Mouse (Mus musculus) G1E-ER4 (cell line): ENCODE data around the gene Zfp36l2. TPM values are rescaled to one million over a fixed set of nuclear protein-coding genes. Genes with fewer than 3 reads are reported as not detected.

Experiments used
- GATA1 ChIP-seq: IDR thresholded peaks from one replicate; pipeline ENCODE4 v1.8.0; 2012; ENCODE audit warnings: low read length, inconsistent platforms
- polyA plus RNA-seq: library from polyadenylated mRNA; stranded (reverse); fragments of >175 nt; gene quantifications from 2 replicates; pipeline ENCODE4 v1.2.3, GENCODE M21; 2012

Zfp36l2 gene
- polyA plus RNA-seq, 1 experiment, result 835 TPM

DNA sequence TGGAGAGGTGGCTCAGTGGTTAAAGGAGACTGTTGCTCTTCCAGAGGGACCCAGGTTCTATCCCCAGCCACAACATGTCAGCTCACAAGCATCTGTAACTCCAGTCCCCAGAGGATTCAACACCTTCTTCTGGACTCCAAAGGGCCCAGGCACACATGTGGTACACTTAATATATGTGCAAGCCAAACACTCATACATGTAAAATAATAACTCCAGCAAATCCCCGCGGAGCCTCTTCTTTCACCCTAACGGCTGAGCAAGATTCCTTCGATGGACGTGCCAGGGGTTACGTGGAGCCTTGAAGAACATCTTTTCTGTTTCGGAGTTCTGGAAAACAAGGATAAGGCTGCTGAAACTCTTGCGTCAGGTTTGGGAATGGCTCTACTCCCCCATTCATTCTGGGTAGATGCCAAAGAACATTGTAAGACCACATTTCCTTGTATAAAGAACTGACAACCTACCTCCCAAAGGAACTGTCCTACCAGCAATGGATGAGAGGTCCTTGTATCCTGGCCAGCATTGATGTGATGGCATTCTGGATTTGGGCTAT lies 25.5 kb downstream of the Zfp36l2 start:
- no peak for TF ChIP-seq GATA1

DNA sequence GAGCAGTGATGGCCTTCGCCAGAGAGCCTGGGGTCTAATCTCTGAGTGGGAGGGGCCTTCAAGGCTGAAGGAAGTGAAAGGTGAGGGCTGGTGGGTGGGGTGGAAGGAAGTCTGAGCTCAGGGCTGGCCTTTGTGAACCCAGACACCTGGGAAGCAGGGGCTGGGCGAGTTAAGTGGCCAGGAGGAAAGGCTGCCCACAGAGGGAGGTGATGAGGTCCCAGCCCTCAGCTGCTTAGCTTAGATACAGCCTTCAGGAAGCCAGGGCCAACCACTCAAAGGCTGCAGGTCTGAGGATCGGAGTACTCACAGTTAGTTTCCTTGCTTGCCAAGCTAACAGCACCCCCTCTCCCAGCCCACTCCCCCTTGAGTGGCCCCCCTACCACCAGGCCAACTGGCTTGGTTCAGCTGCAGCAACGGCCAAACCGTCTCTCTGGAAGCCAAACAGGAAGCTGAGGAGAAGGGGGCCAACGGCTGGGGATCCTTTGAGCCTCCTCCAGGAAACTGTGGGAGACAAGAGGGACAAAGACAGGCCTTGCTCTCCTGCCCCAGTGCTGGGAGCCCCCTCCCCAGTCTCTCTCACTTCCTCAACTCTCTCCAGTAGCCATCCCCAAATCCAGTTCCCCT lies 26.4 kb downstream of the Zfp36l2 start:
- TF ChIP-seq GATA1, result no peak

DNA sequence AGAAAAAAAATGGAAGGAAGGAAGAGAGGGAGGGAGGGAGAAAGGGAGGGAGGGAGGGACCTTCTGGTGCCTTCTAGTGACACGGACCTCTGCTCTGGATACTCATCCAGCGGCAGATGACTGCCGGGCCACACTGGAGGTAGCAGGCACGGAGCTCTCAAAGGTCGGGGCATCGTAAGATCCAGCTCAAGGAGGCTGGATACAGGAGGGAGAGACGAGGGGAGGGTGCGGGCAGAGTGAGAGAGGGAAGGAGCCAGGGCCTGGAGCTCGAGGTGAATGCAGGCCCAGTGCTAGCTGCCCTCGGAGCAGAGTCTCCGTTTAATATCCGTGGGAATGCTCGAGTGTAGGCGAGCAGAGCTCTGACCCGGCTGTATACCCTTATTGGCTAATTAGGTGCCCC lies 28.9 kb downstream of the Zfp36l2 start:
- TF ChIP-seq GATA1, result no peak

DNA sequence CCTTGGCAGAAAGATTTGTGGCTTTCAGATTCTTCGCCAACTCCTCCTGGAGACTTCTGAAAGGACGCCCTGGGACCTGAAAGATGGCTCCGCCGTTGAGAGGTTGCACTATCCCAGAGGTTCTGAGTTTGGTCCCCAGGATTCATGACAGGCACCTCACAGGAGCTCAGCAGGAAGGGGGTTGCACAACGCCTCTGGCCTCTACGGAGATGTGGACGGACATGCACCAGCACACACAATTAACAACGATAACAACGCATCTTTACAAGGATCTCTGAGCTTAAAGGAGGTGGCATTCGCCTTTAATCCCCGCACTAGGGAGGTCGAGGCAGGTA lies 29.3 kb downstream of the Zfp36l2 start:
- TF ChIP-seq GATA1, result no peak

DNA sequence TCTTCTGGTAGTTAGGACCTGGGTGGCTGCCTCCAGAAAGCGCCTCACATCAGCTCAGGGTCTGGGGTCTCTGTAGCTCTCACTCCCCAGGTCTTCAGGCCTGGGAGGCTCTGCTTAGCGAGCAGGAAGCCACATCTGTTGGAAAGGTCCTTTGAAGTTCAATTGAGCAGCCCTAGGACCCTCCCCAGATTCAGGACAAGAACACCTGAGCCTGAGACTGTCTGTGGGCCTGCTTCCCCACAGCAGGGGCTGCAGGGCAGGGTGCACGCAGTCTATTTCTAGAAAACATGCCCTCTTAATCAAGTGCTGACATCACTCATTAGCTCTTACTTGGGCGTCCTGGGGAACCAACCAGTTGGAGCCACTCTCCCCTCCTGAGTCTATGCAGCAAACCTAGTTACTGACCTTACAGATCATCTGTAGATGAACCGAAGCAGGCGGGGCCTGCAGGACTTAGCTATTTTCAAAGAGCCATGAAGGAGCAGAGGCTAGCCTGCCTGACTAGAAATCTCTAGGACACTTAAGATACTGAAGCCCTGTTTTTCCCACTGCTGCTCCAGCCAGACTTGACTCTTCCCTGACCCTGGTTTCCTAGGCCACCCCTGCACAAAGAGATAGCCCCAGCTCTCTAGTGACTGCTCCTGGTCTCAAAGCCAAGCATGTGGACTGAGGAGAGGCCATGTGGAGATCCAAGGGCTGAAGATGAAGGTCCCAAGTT lies 29.8 kb downstream of the Zfp36l2 start:
- no peak for TF ChIP-seq GATA1

DNA sequence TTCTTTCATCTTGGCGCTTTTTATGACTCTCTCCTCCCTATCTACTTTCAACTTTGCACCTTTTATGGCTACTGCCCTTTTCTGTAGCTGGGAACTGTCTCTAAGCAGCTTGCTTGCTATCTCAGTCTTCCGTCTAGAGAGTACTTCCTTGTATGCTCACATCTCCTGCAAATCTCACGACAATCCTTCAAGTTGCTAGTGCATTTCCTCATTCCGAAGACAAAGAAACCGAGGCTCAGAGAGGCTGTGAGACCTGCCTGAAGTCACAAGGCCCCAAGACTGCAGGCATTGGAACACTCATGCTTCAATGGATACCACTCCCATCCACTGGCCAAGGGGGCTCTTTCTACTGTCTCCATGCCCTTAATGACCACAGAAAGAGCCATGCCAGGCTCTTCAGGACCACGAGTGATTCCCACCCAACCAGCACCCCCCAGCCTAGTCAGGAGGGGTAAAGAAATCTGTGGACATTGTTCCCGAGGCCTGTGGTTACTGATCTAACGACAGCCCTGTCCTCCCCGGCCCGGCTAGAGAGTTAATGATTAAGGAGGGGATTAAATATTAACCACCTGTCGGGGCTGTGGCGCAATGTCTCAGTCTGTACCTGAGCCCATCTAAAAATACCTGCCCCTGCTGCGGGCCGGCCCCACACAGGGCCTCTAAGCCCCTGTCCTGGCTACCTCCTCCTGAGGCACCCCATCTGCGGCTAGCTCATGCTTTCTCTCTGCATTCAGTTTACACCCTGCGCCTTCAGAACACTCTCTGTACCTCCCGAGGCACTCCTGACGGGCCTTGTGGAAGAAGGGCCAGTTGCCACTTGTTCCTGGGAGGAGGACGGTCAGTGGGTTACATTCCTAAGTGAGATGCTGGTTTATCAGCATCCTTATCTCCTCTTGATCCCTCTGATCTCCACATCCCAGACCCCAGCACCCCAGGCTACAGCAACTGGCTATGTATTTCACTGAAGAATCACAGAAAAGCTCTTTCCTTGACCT lies 30.7 kb downstream of the Zfp36l2 start:
- TF ChIP-seq GATA1, result no peak

DNA sequence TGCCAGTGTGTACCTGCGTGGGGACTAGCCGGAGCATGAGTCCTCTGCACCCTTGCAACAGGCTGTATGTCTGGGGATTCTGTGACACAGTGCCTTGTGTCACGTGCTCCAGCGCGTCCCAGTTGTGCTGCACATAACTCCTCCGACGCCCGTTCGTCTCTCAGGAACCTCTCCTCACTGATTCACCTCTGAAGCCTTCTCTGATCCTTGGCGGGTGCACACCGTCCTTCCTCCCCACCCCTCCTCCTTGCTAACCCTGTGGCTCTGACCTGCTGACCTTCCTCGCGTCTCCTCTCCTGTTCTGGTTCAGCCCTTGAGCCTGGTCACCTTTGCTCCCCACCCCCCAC lies 31.5 kb downstream of the Zfp36l2 start:
- no peak for TF ChIP-seq GATA1

DNA sequence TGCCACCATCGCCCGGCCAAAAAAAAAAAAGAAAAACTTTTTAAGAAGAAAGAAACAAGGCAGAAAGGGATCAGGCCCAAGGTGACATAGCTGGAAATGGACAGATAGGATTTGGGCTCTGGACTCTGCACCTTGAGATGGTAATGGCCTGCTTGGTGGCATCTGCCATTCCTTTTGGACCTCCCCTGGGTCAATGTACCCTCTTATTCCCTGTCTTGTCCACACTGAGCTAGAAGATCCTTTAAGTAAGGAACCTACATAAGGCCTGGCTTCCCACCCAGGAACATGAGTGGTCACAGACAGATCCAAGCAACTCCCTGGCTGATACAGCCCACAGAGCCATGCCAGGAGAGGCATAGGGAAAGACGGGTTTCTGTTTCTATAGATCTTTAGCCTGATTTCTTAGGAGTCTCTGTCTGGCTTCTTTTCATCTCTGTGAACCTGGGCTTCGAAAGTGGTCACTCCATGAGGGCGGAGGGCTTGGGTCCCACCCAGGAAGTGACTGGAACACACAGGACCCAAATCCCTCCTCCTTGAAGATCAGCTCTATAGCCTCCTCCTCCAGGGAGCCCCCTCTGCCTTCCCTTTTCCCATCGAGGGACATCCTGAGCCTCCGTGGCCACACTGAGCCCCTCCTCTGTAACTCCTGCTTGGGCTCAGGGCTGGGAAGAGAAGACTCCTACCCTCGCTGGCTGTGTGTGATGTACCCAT lies 32.1 kb downstream of the Zfp36l2 start:
- no peak for TF ChIP-seq GATA1

DNA sequence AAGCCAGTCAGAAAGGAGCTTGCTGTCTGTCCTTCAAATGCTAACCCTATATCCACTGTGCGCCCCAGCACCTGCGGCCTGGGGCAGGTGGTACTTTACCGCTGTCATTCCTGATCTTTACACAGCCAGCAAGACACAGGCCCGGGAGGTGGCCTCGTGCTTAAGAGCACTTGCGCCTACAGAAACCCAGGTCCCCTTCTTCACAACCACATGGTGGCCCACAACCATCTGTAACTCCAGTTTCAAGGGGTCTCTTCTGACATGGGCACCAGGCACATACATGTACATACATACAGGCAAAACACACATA lies 32.8 kb downstream of the Zfp36l2 start:
- no peak for TF ChIP-seq GATA1

DNA sequence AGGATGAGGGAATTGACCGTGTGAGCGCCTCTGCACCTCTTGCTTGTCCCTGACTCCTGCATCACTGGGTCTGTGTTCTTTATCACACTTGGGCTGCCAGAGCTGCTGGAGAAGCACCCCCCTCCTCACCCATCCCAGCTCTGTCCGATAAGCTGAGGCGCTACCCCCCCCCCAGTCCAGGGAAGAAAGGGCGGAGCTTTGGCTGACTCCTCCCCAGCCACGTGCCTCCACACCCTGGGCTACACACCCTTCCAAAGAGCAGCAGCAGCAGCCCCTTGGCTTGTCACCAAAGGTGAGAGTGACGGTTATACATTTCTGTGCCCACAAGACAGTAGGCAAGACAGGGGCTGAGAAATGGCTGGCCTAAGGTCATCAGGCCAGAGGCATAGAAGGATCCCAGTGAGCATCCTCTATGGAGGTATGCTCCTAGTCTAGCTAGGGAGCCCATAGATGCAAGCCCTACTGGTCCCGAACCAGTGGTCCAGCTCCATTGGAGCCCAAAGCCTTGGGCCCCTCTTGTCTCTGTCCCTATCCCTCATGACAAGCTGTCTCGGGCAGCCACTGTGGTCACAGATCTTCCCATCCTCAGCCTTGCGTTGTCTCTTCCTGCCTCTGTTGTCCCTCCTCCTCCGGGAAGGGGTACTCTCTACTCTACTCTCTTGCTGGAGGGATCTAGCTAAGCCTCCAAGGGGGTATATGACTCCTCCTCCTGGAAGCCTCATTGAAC lies 33.3 kb downstream of the Zfp36l2 start:
- TF ChIP-seq GATA1, result no peak

DNA sequence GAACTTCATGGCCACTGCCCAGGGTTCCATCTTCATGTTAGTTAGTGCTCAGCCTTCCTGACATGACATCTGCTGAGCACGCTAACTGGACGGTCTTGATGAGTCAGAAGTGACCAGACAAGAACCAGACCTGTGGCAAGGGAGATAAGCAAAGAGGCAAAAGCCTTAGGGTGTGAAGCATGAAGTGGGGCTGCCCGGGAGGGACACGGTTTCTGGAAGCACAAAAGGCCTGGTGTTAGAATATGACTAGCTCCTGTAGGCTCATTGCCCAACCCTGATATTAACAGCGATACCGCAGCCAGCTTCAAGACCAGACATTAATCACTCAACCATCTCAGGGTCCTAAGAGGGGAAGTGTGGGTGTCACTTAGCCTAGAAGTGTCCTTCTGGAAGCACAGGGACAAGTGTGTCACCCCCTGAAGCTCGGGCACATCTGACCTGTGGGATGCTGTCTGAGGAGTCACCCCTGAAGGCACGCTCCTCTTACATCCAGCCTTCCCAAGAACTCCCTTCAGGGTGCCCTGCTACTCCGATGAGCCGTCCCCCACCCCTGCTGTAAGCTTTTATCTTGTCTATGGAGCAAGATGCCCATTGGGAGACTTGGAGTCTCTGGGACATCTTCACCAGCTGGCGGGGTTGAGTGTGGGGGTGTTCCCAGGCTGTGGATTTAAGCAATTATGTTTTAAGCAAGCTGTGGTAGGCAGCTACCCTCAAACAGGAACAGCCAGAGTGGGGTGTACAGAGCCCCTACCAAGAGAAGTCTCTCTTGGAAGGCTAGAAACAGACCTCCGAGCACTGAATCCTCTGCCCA lies 34.6 kb downstream of the Zfp36l2 start:
- no peak for TF ChIP-seq GATA1

DNA sequence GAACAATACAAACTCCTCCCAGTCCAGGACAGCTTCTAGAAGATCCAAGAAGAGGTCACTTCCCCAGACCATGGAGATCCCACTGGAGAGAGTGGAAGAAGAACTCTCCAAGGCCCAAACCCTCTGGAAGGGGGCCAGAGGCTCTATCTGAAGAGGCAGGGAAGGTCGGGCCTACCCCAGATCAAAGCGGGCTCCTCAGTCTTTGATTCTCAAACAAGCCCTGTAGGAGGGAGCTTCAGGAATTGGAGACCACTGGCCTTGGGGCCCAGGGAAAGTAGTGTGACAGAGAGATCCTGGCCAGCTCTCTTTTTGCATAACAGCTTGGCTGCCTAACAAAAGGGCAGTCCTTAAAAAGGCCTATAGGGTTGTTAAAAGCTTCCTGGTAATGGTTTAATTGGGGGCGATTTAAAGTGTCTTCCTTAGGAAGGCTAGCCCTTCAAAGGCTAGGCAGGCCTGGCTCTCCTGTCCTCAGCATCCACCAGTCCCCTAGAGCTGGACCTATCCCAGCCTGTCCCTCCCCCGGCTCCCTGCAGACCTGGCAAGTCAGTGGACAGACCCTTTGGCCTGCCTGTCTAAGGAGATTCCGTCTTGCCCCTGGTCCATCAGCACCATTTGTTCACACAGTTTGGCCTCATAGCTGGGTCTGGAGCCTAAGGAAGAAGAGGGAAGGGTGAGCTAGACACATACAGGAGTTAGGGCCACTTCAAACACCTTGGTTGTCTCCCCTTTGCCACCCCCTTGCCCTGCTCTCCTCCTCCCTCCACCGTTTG lies 35.4 kb downstream of the Zfp36l2 start:
- no peak for TF ChIP-seq GATA1

DNA sequence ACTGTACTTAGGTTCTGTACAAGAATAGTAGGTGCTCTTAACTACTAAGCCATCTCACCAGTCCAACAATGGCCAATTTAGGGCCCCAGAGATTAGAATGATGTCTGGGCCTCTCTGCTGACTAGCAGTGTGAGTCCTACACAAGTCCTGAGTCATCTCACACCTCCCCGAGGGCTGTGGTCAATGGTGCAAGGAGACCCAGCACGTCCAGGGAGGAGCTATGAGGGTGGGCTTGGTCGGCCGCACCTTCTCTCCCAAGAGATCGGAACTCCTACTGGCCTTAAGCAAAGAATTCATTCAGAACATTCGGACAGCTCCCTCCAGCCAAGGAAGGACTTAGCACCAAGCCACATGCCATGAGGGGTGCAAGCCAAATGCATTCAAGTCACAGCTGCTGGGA lies 36.4 kb downstream of the Zfp36l2 start:
- TF ChIP-seq GATA1, result no peak
